Mouse (Mus musculus): Measurements from ENCODE around the gene Dgki.

Gene Dgki

GRCm38 (mm10) chr6:36937527-36937926, 362.5 kb downstream of the Dgki start:
- intact Hi-C loops (cut with DNase I) = no loop called here

GRCm38 (mm10) chr6:36936816-36937215, 363.2 kb downstream of the Dgki start:
- intact Hi-C loops (cut with DNase I) = no loop called here

- intact Hi-C loops (cut with DNase I) = no loop called here
These were observed 368.5 kb downstream of the Dgki start for GRCm38 (mm10) chr6:36931473-36931872.

GRCm38 (mm10) chr6:36929781-36930180, 370.2 kb downstream of the Dgki start:
- intact Hi-C loops (cut with DNase I) = no loop called here

GRCm38 (mm10) chr6:36926455-36926854, 373.5 kb downstream of the Dgki start:
- intact Hi-C loops (cut with DNase I) = no loop called here

- intact Hi-C loops (cut with DNase I) = no loop called here
These were observed 378.0 kb downstream of the Dgki start for GRCm38 (mm10) chr6:36922006-36922405.

GRCm38 (mm10) chr6:36911586-36911985, 388.4 kb downstream of the Dgki start:
- intact Hi-C loops (cut with DNase I) = no loop called here

GRCm38 (mm10) chr6:36907191-36907590, 392.8 kb downstream of the Dgki start:
- intact Hi-C loops (cut with DNase I) = no loop called here

GRCm38 (mm10) chr6:36905965-36906364, 394.0 kb downstream of the Dgki start:
- intact Hi-C loops (cut with DNase I) = no loop called here

GRCm38 (mm10) chr6:36904911-36905310, 395.1 kb downstream of the Dgki start:
- intact Hi-C loops (cut with DNase I) = loop anchor here (1.0 to 5.0 kb wide), 2 partner anchors 142 to 214 kb away; no protein-coding TSS in a partner anchor

GRCm38 (mm10) chr6:36903821-36904220, 396.2 kb downstream of the Dgki start:
- intact Hi-C loops (cut with DNase I) = loop anchor here (1.0 to 5.0 kb wide), 2 partner anchors 143 to 213 kb away; no protein-coding TSS in a partner anchor

GRCm38 (mm10) chr6:36903159-36903794, 396.7 kb downstream of the Dgki start:
- intact Hi-C loops (cut with DNase I) = loop anchor here (5.0 kb wide), 1 partner anchor 144 kb away; no protein-coding TSS in a partner anchor

GRCm38 (mm10) chr6:36899872-36900271, 400.1 kb downstream of the Dgki start:
- intact Hi-C loops (cut with DNase I) = loop anchor here (5.0 kb wide), 1 partner anchor 147 kb away; no protein-coding TSS in a partner anchor

GRCm38 (mm10) chr6:36898412-36898811, 401.6 kb downstream of the Dgki start:
- intact Hi-C loops (cut with DNase I) = no loop called here

GRCm38 (mm10) chr6:36897616-36898149, 402.3 kb downstream of the Dgki start:
- intact Hi-C loops (cut with DNase I) = no loop called here

GRCm38 (mm10) chr6:36896656-36897055, 403.3 kb downstream of the Dgki start:
- intact Hi-C loops (cut with DNase I) = no loop called here

GRCm38 (mm10) chr6:36891820-36892219, 408.2 kb downstream of the Dgki start:
- intact Hi-C loops (cut with DNase I) = no loop called here

GRCm38 (mm10) chr6:36890776-36891175, 409.2 kb downstream of the Dgki start:
- intact Hi-C loops (cut with DNase I) = no loop called here

- intact Hi-C loops (cut with DNase I) = no loop called here
These were observed 409.7 kb downstream of the Dgki start for GRCm38 (mm10) chr6:36890296-36890695.

GRCm38 (mm10) chr6:36881309-36881708, 418.7 kb downstream of the Dgki start:
- intact Hi-C loops (cut with DNase I) = no loop called here

- intact Hi-C loops (cut with DNase I) = no loop called here
These were observed 419.2 kb downstream of the Dgki start for GRCm38 (mm10) chr6:36880643-36881263.

- intact Hi-C loops (cut with DNase I) = no loop called here
These were observed 422.6 kb downstream of the Dgki start for GRCm38 (mm10) chr6:36877399-36877798.

- intact Hi-C loops (cut with DNase I) = no loop called here
These were observed 423.6 kb downstream of the Dgki start for GRCm38 (mm10) chr6:36876426-36876825.
